Mouse (Mus musculus) heart, adult 2 months (tissue): ENCODE results near the gene Fndc3b.

Experiments used
- CTCF ChIP-seq: fragments of 200-600 bp; IDR thresholded peaks from 2 replicates; pipeline ENCODE4 v1.8.1; 2022; ENCODE audit warnings: antibody characterized with exemption, mild to moderate bottlenecking, moderate library complexity
- EP300 ChIP-seq: fragments of 200-500 bp; IDR thresholded peaks from 2 replicates; pipeline ENCODE4 v1.6.1; 2011; ENCODE audit warnings: low read depth, low read length, control low read depth; ENCODE audit not compliant: insufficient read depth
- POLR2A ChIP-seq: fragments of 200-500 bp; IDR thresholded peaks from 2 replicates; pipeline ENCODE4 v1.6.1; 2011; ENCODE audit warnings: mild to moderate bottlenecking, low read depth, low read length, control low read depth; ENCODE audit not compliant: insufficient read depth

GRCm38 (mm10) chr3:27606626-27607025 is 104.5 kb downstream of the Fndc3b start:
- TF ChIP-seq CTCF: no peak
- no peak for TF ChIP-seq EP300
- TF ChIP-seq POLR2A: no peak
